Mouse (Mus musculus) Muller cell, postnatal 12 days (primary cell): ENCODE measurements around the gene Wwtr1.

Source experiments
- DNase-seq: peaks from one replicate; pipeline ENCODE4 v3.0.0-alpha.2; 2015; ENCODE audit errors: inconsistent ontology term

Gene Wwtr1

GRCm38 (mm10) chr3:57458652-57459051 is 117.1 kb downstream of the Wwtr1 start:
- DNase-seq, result no peak

- peak; percentile 59 for DNase-seq
Measured at GRCm38 (mm10) chr3:57448445-57448844, 127.3 kb downstream of the Wwtr1 start.

- DNase-seq, result no peak
Measured at GRCm38 (mm10) chr3:57447889-57448288, 127.8 kb downstream of the Wwtr1 start.

- peak; percentile 43 for DNase-seq
Measured at GRCm38 (mm10) chr3:57445706-57446105, 130.0 kb downstream of the Wwtr1 start.

GRCm38 (mm10) chr3:57440956-57441355 is 134.8 kb downstream of the Wwtr1 start:
- no peak for DNase-seq

GRCm38 (mm10) chr3:57435364-57435763 is 140.3 kb downstream of the Wwtr1 start:
- DNase-seq, result no peak

GRCm38 (mm10) chr3:57431706-57432105 is 144.0 kb downstream of the Wwtr1 start:
- peak; percentile 38 for DNase-seq

GRCm38 (mm10) chr3:57429486-57429885 is 146.2 kb downstream of the Wwtr1 start:
- no peak for DNase-seq

GRCm38 (mm10) chr3:57428682-57429464 is 146.8 kb downstream of the Wwtr1 start:
- peak; percentile 70 for DNase-seq

- DNase-seq, result no peak
Measured at GRCm38 (mm10) chr3:57426351-57426750, 149.4 kb downstream of the Wwtr1 start.

- DNase-seq, result no peak
Measured at GRCm38 (mm10) chr3:57425089-57425730, 150.5 kb downstream of the Wwtr1 start, which contains the start of gene Tm4sf4. TSS of gene Tm4sf4 (plus strand) at chr3:57425314.

GRCm38 (mm10) chr3:57420660-57421059 is 155.1 kb downstream of the Wwtr1 start:
- no peak for DNase-seq

- DNase-seq, result no peak
Measured at GRCm38 (mm10) chr3:57420233-57420632, 155.5 kb downstream of the Wwtr1 start.

- DNase-seq, result peak; percentile 81
Measured at GRCm38 (mm10) chr3:57411535-57411934, 164.2 kb downstream of the Wwtr1 start.
